Mouse (Mus musculus): ENCODE results near the gene Ctnna3.
A peak's percentile ranks its signal among the peaks of the same experiment; 100 is the strongest.
"Not testable (repeated sequence)": the region's sequence is repeated elsewhere in the genome, so short reads cannot be mapped to it uniquely, and the experiment has no call there.

The Ctnna3 gene

GRCm38 (mm10) chr10:64197584-64197983, 767.7 kb downstream of the Ctnna3 start:
- DNase-seq (ENCODE audit: low spot score in 2 of 2), result no peak

GRCm38 (mm10) chr10:64215632-64216031, 785.7 kb downstream of the Ctnna3 start:
- no peak for DNase-seq (ENCODE audit: low spot score in 2 of 2)

- no peak for DNase-seq (ENCODE audit: low spot score in 2 of 2)
These were observed 793.1 kb downstream of the Ctnna3 start for GRCm38 (mm10) chr10:64223023-64223422.

- no peak for DNase-seq (ENCODE audit: low spot score in 2 of 2)
These were observed 794.1 kb downstream of the Ctnna3 start for GRCm38 (mm10) chr10:64224007-64224406.

- no peak for DNase-seq (ENCODE audit: low spot score in 2 of 2)
These were observed 794.5 kb downstream of the Ctnna3 start for GRCm38 (mm10) chr10:64224424-64224823.

- not testable (repeated sequence) for DNase-seq (ENCODE audit: low spot score in 2 of 2)
These were observed 795.9 kb downstream of the Ctnna3 start for GRCm38 (mm10) chr10:64225826-64226225.

- DNase-seq (ENCODE audit: low spot score in 2 of 2), result no peak
These were observed 813.5 kb downstream of the Ctnna3 start for GRCm38 (mm10) chr10:64243421-64243820.

- peak in 1 of 2 experiments; percentile 15 for DNase-seq (ENCODE audit: low spot score in 2 of 2)
These were observed 838.3 kb downstream of the Ctnna3 start for GRCm38 (mm10) chr10:64268156-64268555.

- no peak for DNase-seq (ENCODE audit: low spot score in 2 of 2)
These were observed 845.2 kb downstream of the Ctnna3 start for GRCm38 (mm10) chr10:64275143-64275542.

GRCm38 (mm10) chr10:64278836-64279235, 848.9 kb downstream of the Ctnna3 start:
- DNase-seq (ENCODE audit: low spot score in 2 of 2), result no peak

- DNase-seq (ENCODE audit: low spot score in 2 of 2), result no peak
These were observed 875.9 kb downstream of the Ctnna3 start for GRCm38 (mm10) chr10:64305802-64306201.

- no peak for DNase-seq (ENCODE audit: low spot score in 2 of 2)
These were observed 881.9 kb downstream of the Ctnna3 start for GRCm38 (mm10) chr10:64311622-64312292.

GRCm38 (mm10) chr10:64320332-64320731, 890.4 kb downstream of the Ctnna3 start:
- no peak for DNase-seq (ENCODE audit: low spot score in 2 of 2)

GRCm38 (mm10) chr10:64342702-64343379, 912.9 kb downstream of the Ctnna3 start:
- DNase-seq (ENCODE audit: low spot score in 2 of 2), result peak in 1 of 2 experiments; percentile 5

- DNase-seq (ENCODE audit: low spot score in 2 of 2), result no peak
These were observed 943.4 kb downstream of the Ctnna3 start for GRCm38 (mm10) chr10:64373288-64373687.

GRCm38 (mm10) chr10:64377751-64378150, 947.9 kb downstream of the Ctnna3 start:
- DNase-seq (ENCODE audit: low spot score in 2 of 2), result no peak

- no peak for DNase-seq (ENCODE audit: low spot score in 2 of 2)
These were observed 966.7 kb downstream of the Ctnna3 start for GRCm38 (mm10) chr10:64396579-64396978.

- not testable (repeated sequence) for DNase-seq (ENCODE audit: low spot score in 2 of 2)
These were observed 988.5 kb downstream of the Ctnna3 start for GRCm38 (mm10) chr10:64418396-64418795.

GRCm38 (mm10) chr10:64438736-64439135, 1008.8 kb downstream of the Ctnna3 start:
- no peak for DNase-seq (ENCODE audit: low spot score in 2 of 2)

GRCm38 (mm10) chr10:64448624-64449023, 1018.7 kb downstream of the Ctnna3 start:
- peak in 1 of 2 experiments; percentile 4 for DNase-seq (ENCODE audit: low spot score in 2 of 2)

GRCm38 (mm10) chr10:64483281-64483680, 1053.4 kb downstream of the Ctnna3 start:
- DNase-seq (ENCODE audit: low spot score in 2 of 2), result no peak

GRCm38 (mm10) chr10:64489471-64489870, 1059.6 kb downstream of the Ctnna3 start:
- DNase-seq (ENCODE audit: low spot score in 2 of 2), result no peak

- DNase-seq (ENCODE audit: low spot score in 2 of 2), result no peak
These were observed 1113.7 kb downstream of the Ctnna3 start for GRCm38 (mm10) chr10:64543647-64544046.
